Mouse (Mus musculus) mouse embryonic stem cell (cell line): Measurements from ENCODE around the gene Stab1.

Source experiments
- in situ Hi-C, 2 experiments: fragments of 300-500 bp; cut with MboI; formaldehyde crosslinking; loops; 1 replicate in 1 of 2; 3 replicates in 1 of 2; pipeline ENCODE4 v1.14.3; 2019 to 2020; ENCODE audit warnings: low sequenced_read_pairs in 2 of 2, low pct_unique_long_range_greater_than_20kb in 1 of 2, mixed read lengths in 1 of 2; ENCODE audit not compliant: unreplicated experiment in 1 of 2

Gene Stab1

GRCm38 (mm10) chr14:31114011-31114410, 54.4 kb downstream of the Stab1 start:
- in situ Hi-C loops: no loop called here

DNA sequence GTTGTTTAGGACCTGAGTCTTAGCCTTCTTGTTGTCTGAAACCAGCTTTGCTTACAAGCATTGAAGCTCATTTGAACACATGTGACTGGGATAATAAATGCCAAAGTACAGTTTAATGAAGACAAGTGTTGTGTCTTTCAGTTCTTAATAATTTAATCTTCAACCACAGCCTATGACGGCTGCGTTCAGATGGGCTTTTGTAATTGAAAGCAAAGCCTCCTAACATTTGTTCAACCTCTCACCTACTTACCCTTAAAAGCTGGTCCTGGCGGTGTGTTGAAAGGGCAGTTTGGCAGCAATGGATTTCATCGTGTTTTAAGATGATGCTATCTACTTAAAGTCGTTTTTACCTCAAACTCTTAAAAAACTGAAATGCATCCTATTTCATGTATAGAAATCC, 56.3 kb downstream of the Stab1 start:
- in situ Hi-C loops: no loop called here

- in situ Hi-C loops: no loop called here
Observed at GRCm38 (mm10) chr14:31110613-31111012, 57.8 kb downstream of the Stab1 start.

DNA sequence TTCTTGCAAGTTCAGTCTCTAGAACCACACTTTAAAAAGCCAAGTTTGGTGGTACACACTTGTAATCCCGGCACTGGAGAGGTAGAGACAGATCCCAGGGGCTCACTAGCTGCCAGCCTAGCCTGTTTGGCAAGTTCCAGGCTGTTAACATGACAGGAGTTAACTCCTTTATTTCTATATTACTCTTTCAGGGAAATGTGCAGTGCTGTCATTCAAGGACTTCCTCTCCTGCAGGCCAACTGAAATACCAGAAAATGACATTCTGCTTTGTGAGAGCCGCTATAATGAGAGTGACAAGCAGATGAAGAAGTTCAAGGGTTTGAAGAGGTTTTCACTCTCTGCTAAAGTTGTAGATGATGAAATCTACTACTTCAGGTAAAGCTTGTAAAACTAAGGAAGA, 63.3 kb downstream of the Stab1 start:
- in situ Hi-C loops: no loop called here

DNA sequence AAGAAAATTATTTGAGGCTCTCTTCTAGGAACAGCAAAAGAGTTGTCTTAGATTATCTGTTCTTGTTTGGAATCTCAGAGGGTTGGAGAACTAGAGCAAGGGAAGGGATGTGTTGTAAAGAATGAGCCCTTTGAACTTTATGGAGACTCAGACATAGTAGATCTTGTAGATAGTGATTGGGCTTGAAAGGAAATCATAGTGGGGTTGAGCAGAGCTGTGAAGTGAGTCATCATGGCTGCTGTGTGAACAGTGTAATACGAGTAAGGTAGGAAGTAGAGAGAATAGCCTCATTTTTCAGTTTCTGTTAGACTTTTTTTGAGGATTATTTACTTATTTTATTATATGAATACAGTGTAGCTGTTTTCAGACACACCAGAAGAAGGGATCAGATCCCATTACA, 78.5 kb downstream of the Stab1 start:
- in situ Hi-C loops: no loop called here
